Mouse (Mus musculus) hematopoietic stem cell, adult 5-6 weeks (primary cell): ENCODE data around the gene Slc4a3. TPM values are rescaled to one million over a fixed set of nuclear protein-coding genes. Genes with fewer than 3 reads are reported as not detected.

ENCODE experiments used
- total RNA-seq: library from RNA; stranded (forward); fragments of 172-1452, 232-1000 nt; gene quantifications from 2 replicates; pipeline ENCODE4 v1.2.3, GENCODE M21; 2017

Gene Slc4a3
- total RNA-seq, 1 experiment from 2014 or later, result 0.20 TPM

Other genes with a start within 250 kb of the Slc4a3 start
- 39.8 and 43.1 TPM in 2 replicates for gene Dnpep, start 228.3 kb upstream of the Slc4a3 start, total RNA-seq
- not detected in 2 replicates for gene Des, start 185.9 kb upstream of the Slc4a3 start, total RNA-seq
- 2.4 and 3.9 TPM in 2 replicates for gene Speg, start 171.0 kb upstream of the Slc4a3 start, total RNA-seq
- 70.0 and 84.8 TPM in 2 replicates for gene Gmppa, start 110.3 kb upstream of the Slc4a3 start, total RNA-seq
- gene Asic4, start 95.8 kb upstream of the Slc4a3 start, total RNA-seq, result not detected in 2 replicates
- gene Chpf, start 67.0 kb upstream of the Slc4a3 start, total RNA-seq, result 0.10 and 2.1 TPM in 2 replicates
- not detected in 2 replicates for gene Tmem198, start 66.7 kb upstream of the Slc4a3 start, total RNA-seq
- gene Obsl1, start 39.8 kb upstream of the Slc4a3 start, total RNA-seq, result 9.7 and 11.3 TPM in 2 replicates
- gene Inha, start 39.2 kb upstream of the Slc4a3 start, total RNA-seq, result 1.2 and 1.6 TPM in 2 replicates
- 17.9 and 21.6 TPM in 2 replicates for gene Stk11ip, start 24.7 kb upstream of the Slc4a3 start, total RNA-seq